Mouse (Mus musculus): Measurements from ENCODE around the gene Ndufa3. TPM values are rescaled to one million over a fixed set of nuclear protein-coding genes. Genes with fewer than 3 reads are reported as not detected.
"Not testable (repeated sequence)": the region's sequence is repeated elsewhere in the genome, so short reads cannot be mapped to it uniquely, and the experiment has no call there.

Gene Ndufa3
- polyA plus RNA-seq, 1 experiment: 2,632 TPM

- H3K4me3 ChIP-seq (ENCODE audit: insufficient read depth, low read depth, low read length): 0 out of 2 replicates have a peak overlapping the region, but pooled peaks have one; percentile 21
- no peaks in the 10 kb centered on the region for H3K4me1 ChIP-seq (ENCODE audit: control insufficient read depth, insufficient read depth, insufficient read length, low read length)
- H3K27ac ChIP-seq (replicated peaks; ENCODE audit: low read depth, low read length): no peak overlapping the region
These were observed 22.5 kb upstream of the Ndufa3 start for GRCm38 (mm10) chr7:3594686-3595085.

GRCm38 (mm10) chr7:3595146-3595545 lies 22.0 kb upstream of the Ndufa3 start:
- H3K4me3 ChIP-seq (ENCODE audit: insufficient read depth, low read depth, low read length): peak overlapping the region; percentile 21

GRCm38 (mm10) chr7:3597755-3598154 lies 19.4 kb upstream of the Ndufa3 start:
- H3K4me1 ChIP-seq (ENCODE audit: control insufficient read depth, insufficient read depth, insufficient read length, low read length); H3K27ac ChIP-seq (replicated peaks; ENCODE audit: low read depth, low read length); H3K4me3 ChIP-seq (ENCODE audit: insufficient read depth, low read depth, low read length): not testable (repeated sequence)

More at GRCm38 (mm10) chr7:3595146-3595545, 22.0 kb upstream of the Ndufa3 start:
- no peaks in the 10 kb centered on the region for H3K4me1 ChIP-seq (ENCODE audit: control insufficient read depth, insufficient read depth, insufficient read length, low read length)
- H3K27ac ChIP-seq (replicated peaks; ENCODE audit: low read depth, low read length): no peak overlapping the region

GRCm38 (mm10) chr7:3601119-3601518 lies 16.1 kb upstream of the Ndufa3 start:
- no peak overlapping the region for H3K27ac ChIP-seq (replicated peaks; ENCODE audit: low read depth, low read length)
- no peak overlapping the region for H3K4me3 ChIP-seq (ENCODE audit: insufficient read depth, low read depth, low read length)
- no peaks in the 10 kb centered on the region for H3K4me1 ChIP-seq (ENCODE audit: control insufficient read depth, insufficient read depth, insufficient read length, low read length)

GRCm38 (mm10) chr7:3606798-3607197 lies 10.4 kb upstream of the Ndufa3 start:
- peaks cover 6% of the 10 kb centered on the region for H3K4me1 ChIP-seq (ENCODE audit: control insufficient read depth, insufficient read depth, insufficient read length, low read length)
- H3K4me3 ChIP-seq (ENCODE audit: insufficient read depth, low read depth, low read length): no peak overlapping the region
- H3K27ac ChIP-seq (replicated peaks; ENCODE audit: low read depth, low read length): no peak overlapping the region

- Histone ChIP-seq H3K27ac (replicated peaks; ENCODE audit: low read depth, low read length) (0 out of 2 replicates have a peak overlapping the region, but pooled peaks have one; percentile 34), H3K4me3 (ENCODE audit: insufficient read depth, low read depth, low read length) (no peak overlapping the region)
These were observed 9.8 kb upstream of the Ndufa3 start for GRCm38 (mm10) chr7:3607391-3607790.

GRCm38 (mm10) chr7:3608668-3609067 lies 8.5 kb upstream of the Ndufa3 start:
- Histone ChIP-seq H3K4me3 (ENCODE audit: insufficient read depth, low read depth, low read length) (no peak overlapping the region), H3K27ac (replicated peaks; ENCODE audit: low read depth, low read length) (peak overlapping the region; percentile 100), H3K4me1 (ENCODE audit: control insufficient read depth, insufficient read depth, insufficient read length, low read length) (peaks cover 6% of the 10 kb centered on the region)

More at GRCm38 (mm10) chr7:3607391-3607790, 9.8 kb upstream of the Ndufa3 start:
- H3K4me1 ChIP-seq (ENCODE audit: control insufficient read depth, insufficient read depth, insufficient read length, low read length): peaks cover 6% of the 10 kb centered on the region

- Histone ChIP-seq H3K27ac (replicated peaks; ENCODE audit: low read depth, low read length) (peak overlapping the region; percentile 100), H3K4me3 (ENCODE audit: insufficient read depth, low read depth, low read length) (no peak overlapping the region), H3K4me1 (ENCODE audit: control insufficient read depth, insufficient read depth, insufficient read length, low read length) (peaks cover 6% of the 10 kb centered on the region)
These were observed 8.1 kb upstream of the Ndufa3 start for GRCm38 (mm10) chr7:3609082-3609481.

- H3K27ac ChIP-seq (replicated peaks; ENCODE audit: low read depth, low read length): peak overlapping the region; percentile 12
- H3K4me3 ChIP-seq (ENCODE audit: insufficient read depth, low read depth, low read length): no peak overlapping the region
- H3K4me1 ChIP-seq (ENCODE audit: control insufficient read depth, insufficient read depth, insufficient read length, low read length): peaks cover 6% of the 10 kb centered on the region
These were observed 6.7 kb upstream of the Ndufa3 start for GRCm38 (mm10) chr7:3610437-3610836.

GRCm38 (mm10) chr7:3611006-3611405 lies 6.2 kb upstream of the Ndufa3 start:
- peaks cover 6% of the 10 kb centered on the region for H3K4me1 ChIP-seq (ENCODE audit: control insufficient read depth, insufficient read depth, insufficient read length, low read length)
- H3K27ac ChIP-seq (replicated peaks; ENCODE audit: low read depth, low read length): peak overlapping the region; percentile 80
- no peak overlapping the region for H3K4me3 ChIP-seq (ENCODE audit: insufficient read depth, low read depth, low read length)

GRCm38 (mm10) chr7:3614021-3614420 lies 3.2 kb upstream of the Ndufa3 start:
- peaks cover 6% of the 10 kb centered on the region for H3K4me1 ChIP-seq (ENCODE audit: control insufficient read depth, insufficient read depth, insufficient read length, low read length)
- no peak overlapping the region for H3K27ac ChIP-seq (replicated peaks; ENCODE audit: low read depth, low read length)
- no peak overlapping the region for H3K4me3 ChIP-seq (ENCODE audit: insufficient read depth, low read depth, low read length)

GRCm38 (mm10) chr7:3616057-3616388 lies 1.1 kb upstream of the Ndufa3 start, which contains the start of gene Oscar:
Gene Oscar, minus strand, starts transcription at chr7:3616157.
- Histone ChIP-seq H3K4me3 (ENCODE audit: insufficient read depth, low read depth, low read length) (0 out of 2 replicates have a peak within 1 kb of the TSS, but pooled peaks have one; percentile 20), H3K4me1 (ENCODE audit: control insufficient read depth, insufficient read depth, insufficient read length, low read length) (peaks cover 3% of the 10 kb centered on the region), H3K27ac (replicated peaks; ENCODE audit: low read depth, low read length) (no peak within 1 kb of the TSS)

- Histone ChIP-seq H3K27ac (replicated peaks; ENCODE audit: low read depth, low read length) (no peak overlapping the region), H3K4me1 (ENCODE audit: control insufficient read depth, insufficient read depth, insufficient read length, low read length) (peaks cover under 1% of the 10 kb centered on the region), H3K4me3 (ENCODE audit: insufficient read depth, low read depth, low read length) (0 out of 2 replicates have a peak overlapping the region, but pooled peaks have one; percentile 20)
These were observed 558 bp upstream of the Ndufa3 start for GRCm38 (mm10) chr7:3616389-3617241.

- Histone ChIP-seq H3K27ac (replicated peaks; ENCODE audit: low read depth, low read length) (peak overlapping the region; percentile 37; the same call in 1 of the 2 replicates), H3K4me3 (ENCODE audit: insufficient read depth, low read depth, low read length) (peak overlapping the region; percentile 81), H3K4me1 (ENCODE audit: control insufficient read depth, insufficient read depth, insufficient read length, low read length) (peaks cover 10% of the 10 kb centered on the region)
These were observed 11.9 kb downstream of the Ndufa3 start for GRCm38 (mm10) chr7:3629030-3629429.

GRCm38 (mm10) chr7:3629543-3630477 lies 12.6 kb downstream of the Ndufa3 start, which contains the start of the genes Tfpt and Prpf31:
Gene Tfpt, minus strand, starts transcription at chr7:3629929.
Gene Prpf31, plus strand, starts transcription at chr7:3629985.
- Histone ChIP-seq H3K4me1 (ENCODE audit: control insufficient read depth, insufficient read depth, insufficient read length, low read length) (peaks cover 10% of the 10 kb centered on the region), H3K4me3 (ENCODE audit: insufficient read depth, low read depth, low read length) (peak within 1 kb of the TSS; percentile 81), H3K27ac (replicated peaks; ENCODE audit: low read depth, low read length) (peak within 1 kb of the TSS; percentile 92)

Measured in brown adipose tissue, adult 24 weeks (tissue).